ENCODE assay signal across 10 mouse cellular contexts in genomic region chr5:54241169-54241917, GRCm38 (mm10).
DNase-seq lines count a peak whose midpoint lies in the region; ATAC-seq and TF ChIP-seq lines count a peak whose summit lies in the region.
"Had no signal": no experiment of that assay in that cellular context is flagged by ENCODE, and none has a peak within 500 bp of the region (broad histone marks: within the 10 kb centered on the region; RNA-seq: fewer than 3 reads in every experiment).

No protein-coding gene starts in this region.

- H3K9ac ChIP-seq in kidney, postnatal 0 days (ENCODE audit: low read depth, low read length) = no peak overlapping the region
- H3K9ac ChIP-seq in midbrain, embryonic 13.5 days (replicated peaks) = no peak overlapping the region

- no peaks in the 10 kb centered on the region for H3K9me3 ChIP-seq in kidney, postnatal 0 days (replicated peaks; ENCODE audit: low read length)
- no peaks in the 10 kb centered on the region for H3K9me3 ChIP-seq in midbrain, embryonic 13.5 days

- peak; percentile 78 for ATAC-seq in frontal cortex, adult (ENCODE audit: low TSS enrichment)
- no peak for ATAC-seq in kidney, postnatal 0 days (replicated peaks; ENCODE audit: low FRiP score, low read depth)
- ATAC-seq in midbrain, embryonic 13.5 days = peak; percentile 62

- H3K4me1 ChIP-seq in kidney, postnatal 0 days (replicated peaks; ENCODE audit: insufficient read depth, low read length) = no peaks in the 10 kb centered on the region
- H3K4me1 ChIP-seq in midbrain, embryonic 13.5 days (replicated peaks) = peaks cover 17% of the 10 kb centered on the region

- DNase-seq in frontal cortex, postnatal 10 days (ENCODE audit: low spot score in 2 of 2) = no peak
- DNase-seq in kidney, postnatal 0 days (ENCODE audit: low spot score) = peak; percentile 16
- no peak for DNase-seq in kidney, postnatal 25 days
- DNase-seq in Muller cell, postnatal 12 days (ENCODE audit: inconsistent ontology term) = peak; percentile 18
- DNase-seq in cerebellum, postnatal 25 days = no peak
- no peak for DNase-seq in adrenal gland, adult 18-20 months (ENCODE audit: low spot score in 2 of 2)
- DNase-seq: cerebellum, adult 2 months; retina, postnatal 1 day had no signal

- H3K4me2 ChIP-seq in kidney, postnatal 0 days (ENCODE audit: low read length) = peak overlapping the region; percentile 21; the same call in 1 of the 2 replicates
- H3K4me2 ChIP-seq in midbrain, embryonic 13.5 days (replicated peaks) = peak overlapping the region; percentile 6; the same call in 1 of the 2 replicates

- no peak overlapping the region for H3K4me3 ChIP-seq in kidney, postnatal 0 days (replicated peaks; ENCODE audit: low read depth, low read length)
- H3K4me3 ChIP-seq in midbrain, embryonic 13.5 days (replicated peaks) = no peak overlapping the region

- WGBS in kidney, postnatal 0 days = 35% methylated on average over 20 of the region's 20 CpGs
- 43% methylated on average over 20 of the region's 20 CpGs for WGBS in midbrain, embryonic 13.5 days

- H3K27ac ChIP-seq in kidney, postnatal 0 days = no peak overlapping the region
- H3K27ac ChIP-seq in midbrain, embryonic 13.5 days = 0 out of 2 replicates have a peak overlapping the region, but pooled peaks have one; percentile 25

- H3K36me3 ChIP-seq in kidney, postnatal 0 days (ENCODE audit: insufficient read depth, low read length) = no peaks in the 10 kb centered on the region
- H3K36me3 ChIP-seq in midbrain, embryonic 13.5 days = no peaks in the 10 kb centered on the region

- no peak for TF ChIP-seq CTCF in kidney, postnatal 0 days (IDR thresholded peaks at IDR 0.05; ENCODE audit: low read depth)

- no peaks in the 10 kb centered on the region for H3K27me3 ChIP-seq in kidney, postnatal 0 days (ENCODE audit: insufficient read depth, low read length)
- H3K27me3 ChIP-seq in midbrain, embryonic 13.5 days = no peaks in the 10 kb centered on the region

Comparison
In these comparisons a context has a peak if more than half of its experiments do, and no peak if none do; other contexts are left out.
1. DNase-seq: peak in kidney, postnatal 0 days (single experiment) and Muller cell, postnatal 12 days (single experiment); none in frontal cortex, postnatal 10 days (0 of 2), kidney, postnatal 25 days (0 of 2), cerebellum, postnatal 25 days (0 of 2) and adrenal gland, adult 18-20 months (0 of 2).